Mouse (Mus musculus): ENCODE data around the gene Ptk6. TPM values are rescaled to one million over a fixed set of nuclear protein-coding genes. Genes with fewer than 3 reads are reported as not detected.

Ptk6 gene
- total RNA-seq, 2 experiments from 2014 or later, result not detected

DNA sequence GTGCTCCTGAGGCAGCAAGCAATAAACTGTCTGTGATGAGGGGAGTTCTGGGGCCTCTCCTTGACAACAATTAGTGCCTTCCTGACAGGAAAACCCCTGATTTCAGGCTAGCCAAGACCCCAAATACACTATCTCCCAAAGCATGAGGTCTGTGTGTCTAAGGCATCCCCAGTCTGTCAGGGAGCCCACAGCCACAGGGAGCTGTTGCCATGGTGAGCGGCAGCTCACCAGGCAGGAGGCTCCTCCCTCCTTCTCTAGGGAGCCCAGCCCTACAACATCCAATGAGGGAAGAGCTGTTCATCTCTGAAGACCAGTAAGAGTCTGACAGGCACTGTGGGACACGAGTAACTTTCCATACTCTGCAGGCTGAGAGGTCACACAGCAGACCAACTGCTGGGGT, 42.8 kb downstream of the Ptk6 start:
- DNase-seq, result no peak

DNA sequence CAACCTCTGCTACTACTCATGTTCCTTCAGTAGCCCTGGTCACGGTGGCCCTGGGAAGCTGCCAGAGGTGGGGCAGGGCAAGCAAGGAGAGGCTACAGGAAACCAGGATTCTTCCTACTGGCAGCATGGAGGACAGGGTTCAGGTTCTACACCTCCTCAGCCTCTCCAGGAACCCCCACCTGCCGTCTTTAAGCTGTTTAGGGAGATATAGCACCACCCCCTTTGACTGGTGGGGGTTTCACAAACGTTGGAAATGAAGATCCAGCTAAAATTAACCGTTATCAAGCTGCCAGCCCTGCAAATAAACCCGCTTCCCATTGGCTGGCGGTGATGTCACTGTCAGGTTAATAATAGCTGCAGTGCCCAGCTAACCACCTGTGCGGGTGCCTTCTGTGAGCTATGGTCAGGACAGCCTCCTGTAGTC, 43.5 kb downstream of the Ptk6 start:
- no peak for DNase-seq

DNA sequence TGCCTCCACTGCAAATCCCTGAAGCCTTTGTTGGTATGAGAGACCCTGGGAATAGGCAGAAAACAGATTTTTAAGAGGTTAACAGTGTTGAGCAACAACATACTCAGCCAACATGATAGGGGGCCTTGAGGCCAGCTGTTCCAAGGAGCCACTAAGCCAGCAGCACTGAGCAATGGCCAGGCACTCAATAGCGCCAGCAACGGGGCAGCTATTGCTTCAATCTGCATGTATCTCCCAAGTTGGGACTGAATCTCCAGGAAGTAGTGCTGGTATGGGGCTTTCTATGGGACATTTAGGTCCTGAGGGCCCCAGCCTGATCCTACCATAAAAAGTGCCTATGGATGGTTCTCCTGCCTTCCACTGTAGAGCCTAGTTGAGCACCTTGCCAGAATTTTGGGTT, 44.1 kb downstream of the Ptk6 start:
- peak in 1 of 2 experiments; percentile 51 for DNase-seq

DNA sequence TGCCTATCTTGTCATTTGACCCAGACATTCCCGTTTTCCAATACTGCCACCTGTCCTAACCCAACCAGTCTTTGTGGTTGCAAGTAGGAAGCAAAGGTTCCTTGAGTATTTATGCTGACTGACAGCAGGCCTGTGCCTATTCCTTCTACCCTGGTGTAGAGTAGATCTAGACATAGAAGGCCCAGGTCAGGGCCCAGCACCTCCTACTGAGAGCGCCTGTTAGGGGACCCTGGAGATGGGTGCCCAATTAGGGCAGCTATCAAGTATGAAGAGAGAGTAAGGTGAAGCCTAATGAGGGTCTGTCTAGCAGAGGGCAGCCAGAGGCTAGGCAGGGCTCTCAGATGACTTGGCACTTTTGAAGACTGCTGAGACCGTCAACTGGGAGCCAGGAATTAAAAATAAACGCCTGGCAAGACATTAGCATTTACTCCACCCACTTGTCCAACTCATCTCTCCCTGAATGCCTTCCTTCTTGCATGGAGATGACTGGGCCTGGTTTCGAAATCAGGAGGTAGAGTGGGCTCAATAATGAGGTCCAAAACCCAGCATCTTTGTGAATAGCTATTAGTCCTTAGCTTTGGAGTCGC, 44.8 kb downstream of the Ptk6 start:
- DNase-seq, result no peak

DNA sequence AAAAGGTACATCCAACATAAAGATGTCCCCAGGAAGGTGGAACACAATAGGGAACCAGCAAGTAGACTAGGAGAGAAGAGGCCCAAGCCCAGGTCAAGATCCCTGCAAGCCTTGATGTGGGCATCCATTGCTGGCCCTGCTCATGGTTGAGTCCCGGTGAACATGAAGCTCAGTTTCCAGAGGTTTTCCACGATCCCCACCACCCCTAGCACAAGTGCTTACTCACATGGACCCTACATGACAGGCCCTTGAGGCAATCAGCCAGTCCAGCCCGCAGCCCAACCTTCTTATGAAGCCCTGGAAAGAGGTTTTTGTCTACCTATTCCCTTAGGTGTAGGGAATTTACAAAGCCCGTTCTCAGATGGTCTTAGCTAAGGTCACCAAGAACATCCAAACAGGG, 45.4 kb downstream of the Ptk6 start:
- no peak for DNase-seq

DNA sequence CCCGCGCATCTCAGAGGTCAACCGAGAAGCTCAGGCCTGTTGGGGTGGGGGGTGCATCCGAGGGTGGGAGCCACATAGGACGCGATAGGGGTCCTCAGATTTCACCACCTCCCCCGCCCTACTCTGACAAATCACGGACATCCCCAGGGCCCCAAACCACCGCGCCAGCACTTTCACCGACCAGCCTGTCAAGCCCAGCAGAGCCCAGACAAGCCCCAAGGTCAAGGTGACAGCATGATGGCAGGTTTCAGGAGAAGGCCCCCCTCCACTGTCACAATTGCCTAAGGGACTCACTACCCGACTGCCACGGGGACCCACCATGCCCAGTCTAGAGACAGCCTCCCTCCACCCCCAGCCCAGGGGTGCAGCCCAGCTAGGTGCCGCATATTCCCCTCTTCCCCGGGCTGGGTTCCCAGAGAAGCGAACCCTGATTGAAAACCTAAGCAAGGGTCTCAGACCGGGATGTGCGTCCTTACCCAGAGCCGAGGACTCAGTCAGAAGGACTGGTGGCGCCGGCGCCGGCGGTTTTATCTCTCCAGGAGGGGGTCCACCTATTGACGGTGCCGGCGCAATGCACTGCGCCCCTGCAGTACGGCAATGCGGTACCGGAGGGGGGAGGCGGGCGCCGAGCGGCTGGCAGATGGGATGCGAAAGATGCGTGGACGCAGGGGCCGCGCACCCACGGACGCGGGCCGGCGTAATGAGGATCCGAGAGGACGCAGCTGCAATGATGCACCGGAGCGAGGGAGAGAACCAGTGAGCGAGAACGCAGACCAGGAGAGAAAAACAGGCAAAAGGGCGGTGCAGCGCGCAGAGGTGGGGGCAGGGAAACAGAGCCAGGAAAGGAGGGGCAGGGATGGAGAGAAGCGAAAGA, 46.1 kb downstream of the Ptk6 start, which contains the start of gene Eef1a2:
Eef1a2 (minus strand) TSS at position 767 of the 874 bp plus-strand sequence.
- peak in 1 of 2 experiments; percentile 12 for DNase-seq

DNA sequence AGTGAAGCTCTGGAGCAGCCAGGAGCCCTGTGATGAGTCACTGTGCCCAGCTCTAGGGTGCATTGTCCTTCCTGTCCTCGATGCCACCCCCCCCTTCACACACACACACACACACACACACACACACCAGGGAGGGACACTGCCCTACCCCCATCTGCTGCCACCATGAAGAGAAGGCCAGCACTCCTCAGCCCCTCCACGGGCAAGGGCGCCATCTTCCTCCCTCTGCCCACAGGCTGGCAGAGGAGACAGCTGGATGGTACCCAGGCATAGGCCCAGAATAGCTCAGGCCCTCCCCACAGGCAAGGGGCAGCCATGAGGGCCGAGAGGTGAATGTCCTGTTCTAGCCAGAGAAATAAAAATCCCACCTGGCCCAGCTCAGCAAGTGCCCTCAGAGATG, 46.8 kb downstream of the Ptk6 start:
- peak; percentile 25 to 44 for DNase-seq

DNA sequence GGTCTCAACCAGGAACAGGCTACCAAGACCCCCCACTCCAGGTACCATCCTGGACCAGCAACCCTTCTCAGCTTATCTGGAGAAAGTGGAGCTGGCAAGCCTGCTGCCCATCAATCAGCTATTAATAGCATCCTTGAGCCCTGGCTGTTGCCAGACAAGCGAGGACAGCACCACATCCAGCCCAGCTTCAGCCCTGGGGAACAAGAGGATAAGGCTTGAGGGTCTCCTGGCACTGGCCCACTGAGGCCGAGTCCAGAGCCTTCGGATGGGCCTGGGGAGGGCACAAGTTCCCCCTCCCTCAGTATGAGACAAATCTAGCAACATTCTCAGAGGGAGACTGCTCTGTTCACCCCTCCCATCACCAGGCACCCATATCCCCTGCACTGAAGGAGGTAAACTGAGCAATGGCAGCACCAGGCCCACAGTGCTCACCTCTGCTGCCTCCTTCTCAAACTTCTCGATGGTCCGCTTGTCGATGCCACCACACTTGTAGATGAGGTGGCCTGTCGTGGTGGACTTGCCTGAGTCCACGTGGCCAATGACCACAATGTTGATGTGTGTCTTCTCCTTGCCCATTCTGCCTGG, 47.7 kb downstream of the Ptk6 start:
- DNase-seq, result peak in 1 of 2 experiments; percentile 43

DNA sequence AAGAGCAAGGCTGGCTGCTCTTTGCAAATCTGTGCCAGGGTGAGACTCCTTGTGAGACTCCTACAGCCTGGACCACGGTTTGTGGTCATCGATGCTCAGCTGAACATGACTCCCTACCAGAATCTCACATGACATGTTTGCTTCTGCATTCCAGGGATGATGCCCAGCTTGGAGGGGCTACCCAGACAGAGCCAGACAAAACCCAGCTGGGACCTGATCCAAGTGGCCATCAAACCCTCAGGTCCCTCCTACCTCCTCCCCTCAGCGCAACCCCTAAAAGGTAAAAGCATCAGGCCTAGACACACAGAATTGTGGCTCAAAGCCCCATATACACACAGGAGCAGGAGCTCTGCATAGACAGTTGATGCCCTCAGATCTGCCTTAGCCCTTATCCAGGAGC, 48.2 kb downstream of the Ptk6 start:
- DNase-seq, result no peak

DNA sequence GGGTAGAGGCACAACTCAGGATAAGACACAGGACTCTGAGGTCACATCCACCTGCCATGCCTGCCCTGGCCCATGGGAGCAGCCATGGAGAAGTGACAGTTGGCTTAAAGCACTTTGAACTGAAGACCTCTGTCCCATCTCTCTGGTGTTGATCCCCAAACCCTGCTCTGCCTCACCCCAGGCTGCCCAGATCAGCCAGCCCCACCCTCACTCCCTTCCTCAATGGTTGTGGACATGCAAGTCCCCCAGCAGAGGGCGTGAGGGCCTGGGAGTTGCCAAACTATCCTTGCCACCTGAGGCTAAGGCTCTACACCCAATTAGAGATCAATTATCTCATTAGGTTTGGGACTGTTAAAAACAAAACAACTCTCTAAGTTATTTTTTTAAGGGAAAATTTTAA, 48.8 kb downstream of the Ptk6 start:
- DNase-seq, result peak; percentile 32 to 35

DNA sequence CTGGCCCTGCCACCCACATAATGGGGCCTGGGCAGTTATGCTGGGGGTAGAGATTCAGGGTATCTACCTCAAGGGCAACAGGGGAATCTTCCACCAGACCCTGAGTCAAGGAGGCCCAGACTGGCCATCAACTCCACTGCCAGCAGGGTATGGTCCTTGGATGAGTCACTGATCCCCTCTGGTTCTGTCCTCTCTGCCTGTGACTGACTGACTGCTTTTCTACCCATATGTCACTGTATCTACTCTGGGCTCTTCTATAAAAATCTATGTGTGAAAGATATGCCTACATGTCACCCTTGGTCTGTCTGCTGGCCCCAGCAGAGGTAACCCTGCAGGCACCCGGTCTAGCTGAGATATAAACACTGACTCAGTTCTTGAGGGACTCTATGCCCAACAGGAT, 49.5 kb downstream of the Ptk6 start:
- DNase-seq, result no peak

DNA sequence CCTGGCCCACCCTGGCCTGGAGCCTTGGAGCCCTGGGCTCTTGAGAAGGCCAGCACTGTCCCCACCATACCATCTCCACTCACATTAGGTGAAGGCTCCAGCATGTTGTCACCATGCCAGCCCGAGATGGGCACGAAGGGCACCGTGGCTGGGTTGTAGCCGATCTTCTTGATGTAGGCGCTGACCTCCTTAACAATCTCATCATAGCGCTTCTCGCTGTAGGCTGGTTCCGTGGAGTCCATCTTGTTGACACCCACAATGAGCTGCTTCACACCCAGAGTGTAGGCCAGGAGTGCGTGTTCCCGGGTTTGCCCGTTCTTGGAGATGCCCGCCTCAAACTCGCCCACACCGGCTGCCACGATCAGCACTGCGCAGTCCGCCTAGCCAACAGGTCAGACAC, 49.9 kb downstream of the Ptk6 start:
- no peak for DNase-seq

DNA sequence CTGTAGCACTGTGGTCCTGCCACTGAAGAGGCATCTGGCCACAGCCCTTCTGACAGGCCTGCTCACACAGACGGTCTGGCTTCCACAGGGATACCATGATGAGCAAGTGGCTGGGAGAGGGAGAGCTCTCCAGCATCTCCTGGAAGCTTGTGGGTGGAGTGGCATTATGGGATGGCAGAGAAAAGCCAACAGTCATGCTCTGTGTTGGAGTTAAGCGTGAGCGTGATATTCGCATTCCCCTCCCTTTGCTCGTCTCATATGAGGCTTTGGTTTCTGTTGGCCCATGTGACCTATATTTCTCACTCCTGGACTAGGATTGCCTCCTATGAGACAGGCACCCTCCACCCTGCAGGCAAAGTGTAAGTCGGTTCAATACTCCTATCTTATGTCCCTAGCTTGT, 52.3 kb downstream of the Ptk6 start:
- DNase-seq, result no peak

DNA sequence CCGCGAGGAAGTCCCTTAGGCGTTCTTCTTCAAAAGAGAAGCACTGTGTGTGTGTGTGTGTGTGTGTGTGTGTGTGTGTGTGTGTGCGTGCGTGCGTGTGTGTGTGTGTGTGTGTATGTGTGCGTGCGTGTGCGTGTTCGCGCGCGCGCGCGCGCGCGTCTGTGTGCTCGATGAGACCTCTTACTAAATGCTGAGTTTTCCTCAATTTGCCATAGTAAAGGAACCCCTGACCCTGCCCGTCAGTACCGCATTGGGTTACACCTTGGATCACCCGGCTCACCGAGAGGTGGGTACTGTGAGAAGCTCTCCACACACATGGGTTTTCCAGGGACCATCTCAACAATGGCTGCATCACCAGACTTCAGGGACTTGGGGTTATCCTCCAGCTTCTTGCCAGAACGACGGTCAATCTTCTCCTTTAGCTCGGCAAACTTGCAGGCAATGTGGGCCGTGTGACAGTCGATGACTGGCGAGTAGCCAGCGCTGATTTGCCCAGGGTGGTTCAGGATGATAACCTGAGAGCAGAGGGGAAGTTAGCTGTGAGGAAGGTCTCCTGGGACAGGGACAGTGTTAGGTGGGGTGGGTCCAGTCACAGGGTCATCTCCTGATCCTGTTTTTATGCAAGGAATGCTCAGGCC, 54.2 kb downstream of the Ptk6 start:
- DNase-seq, result no peak

DNA sequence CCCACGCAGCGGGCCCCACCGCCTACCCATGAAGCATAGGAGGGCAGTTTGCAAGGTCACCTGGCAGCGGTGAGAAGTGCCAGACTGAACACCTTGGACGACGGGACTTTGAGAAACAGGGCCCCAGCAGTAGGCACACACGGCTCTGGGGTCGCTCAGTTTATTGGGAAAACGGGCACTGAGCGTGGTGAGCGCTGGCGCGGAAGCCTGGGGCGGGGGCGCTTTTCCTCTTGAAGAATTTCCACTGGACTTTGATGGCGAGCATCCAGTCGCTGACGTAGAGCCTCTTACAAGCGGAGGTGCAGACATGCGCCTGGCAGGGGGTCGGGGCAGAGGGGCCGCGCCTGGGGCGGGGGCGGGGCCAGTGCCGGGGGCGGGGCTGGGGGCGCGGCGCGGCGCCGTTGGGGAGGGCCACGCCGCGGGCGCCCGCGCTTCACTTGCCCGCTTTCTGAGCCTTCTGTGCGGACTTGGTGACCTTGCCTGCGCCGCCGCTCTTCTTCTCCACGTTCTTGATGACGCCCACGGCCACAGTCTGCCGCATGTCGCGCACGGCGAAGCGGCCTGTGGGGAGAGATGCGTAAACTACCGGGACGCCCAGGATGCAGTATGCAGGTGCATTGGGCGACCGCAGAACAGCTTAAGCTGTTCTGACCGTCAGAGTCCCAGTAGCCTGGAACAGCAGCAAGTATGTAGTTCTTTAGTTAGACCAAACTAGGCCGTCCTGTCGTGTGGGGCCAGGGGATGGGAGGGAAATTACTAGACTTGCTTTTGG, 54.9 kb downstream of the Ptk6 start:
- peak in 1 of 2 experiments; percentile 25 for DNase-seq

DNA sequence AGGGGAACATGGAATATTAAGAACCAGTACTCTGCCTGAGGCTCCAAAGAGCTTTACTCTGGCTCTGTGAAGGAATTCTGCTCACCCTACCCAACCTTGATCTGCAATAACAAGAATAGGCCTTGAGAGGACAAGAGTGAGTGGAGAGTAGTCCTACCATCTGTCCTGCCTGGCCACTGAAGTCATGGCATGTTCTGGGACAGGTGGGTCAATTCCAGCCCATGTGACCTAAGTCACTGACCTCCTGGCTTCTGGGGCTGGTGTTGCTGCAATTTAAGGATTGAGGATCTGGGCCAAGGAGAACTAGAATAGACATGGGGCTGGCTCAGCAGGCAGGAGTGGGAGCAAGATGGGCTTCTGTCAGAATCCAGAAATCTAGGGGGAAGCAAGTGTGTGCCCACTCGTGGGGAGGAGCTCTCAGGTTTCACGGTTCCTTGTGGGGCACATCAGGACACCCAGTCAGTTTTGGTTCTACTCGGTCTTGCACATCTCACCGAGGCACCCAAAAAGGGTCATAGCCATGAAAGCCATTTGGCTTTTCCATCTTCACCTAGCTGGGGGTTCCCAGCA, 55.5 kb downstream of the Ptk6 start:
- no peak for DNase-seq

DNA sequence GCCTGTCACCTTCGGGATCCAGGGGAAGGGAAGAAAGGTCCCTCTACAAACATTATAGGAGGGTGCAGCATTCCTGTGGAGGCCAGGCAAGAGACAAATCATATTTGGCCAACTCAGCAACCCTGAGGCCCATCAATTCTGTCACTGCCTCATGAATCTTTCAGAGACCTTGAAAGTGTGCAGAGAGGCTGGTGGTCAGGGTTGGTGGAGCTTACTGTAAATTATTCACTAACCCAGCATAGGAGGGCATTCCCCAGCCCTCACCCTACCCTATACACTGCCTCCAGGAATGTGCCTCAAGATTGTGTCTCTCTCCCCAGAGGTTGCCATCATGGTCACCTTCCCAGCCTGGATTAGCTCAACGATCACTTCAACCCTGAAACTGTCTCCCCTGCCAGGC, 57.9 kb downstream of the Ptk6 start:
- DNase-seq, result no peak
